ENCODE assay signal across 7 mouse cellular contexts in the genomic region with DNA sequence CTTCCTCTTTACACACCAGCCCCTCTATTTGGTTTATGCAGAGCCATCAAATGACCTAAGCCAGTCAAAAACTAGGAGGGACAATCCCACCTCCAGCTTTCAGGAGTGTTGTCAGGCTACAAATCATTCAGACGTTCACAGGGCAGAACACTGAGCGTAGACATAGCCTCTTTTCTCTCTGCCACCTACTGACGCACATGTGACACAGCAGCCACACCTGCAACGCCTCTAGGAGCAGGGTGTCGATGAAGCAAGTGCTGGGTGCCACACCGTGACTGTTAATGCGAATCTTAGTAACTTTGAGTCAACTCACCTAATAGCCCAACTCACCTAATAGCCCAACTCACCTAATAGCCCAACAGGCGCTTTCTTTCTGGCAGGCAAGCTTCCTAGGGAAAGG. TPM values are rescaled to one million over a fixed set of nuclear protein-coding genes. Genes with fewer than 3 reads are reported as not detected.
A peak's percentile ranks its signal among the peaks of the same experiment; 100 is the strongest.
DNase-seq lines count a peak whose midpoint lies in the region; ATAC-seq lines count a peak whose summit lies in the region.

No protein-coding gene starts in this region.

- 8% methylated on average over 8 of the region's 8 CpGs for WGBS in forebrain, embryonic 11.5 days
- WGBS in intestine, embryonic 15.5 days, result 3% methylated on average over 8 of the region's 8 CpGs

- no peak overlapping the region for H3K27ac ChIP-seq in forebrain, embryonic 11.5 days (ENCODE audit: low read depth, low read length)
- no peak overlapping the region for H3K27ac ChIP-seq in intestine, embryonic 15.5 days

- no peaks in the 10 kb centered on the region for H3K9me3 ChIP-seq in forebrain, embryonic 11.5 days (ENCODE audit: control insufficient read depth, low read length)
- H3K9me3 ChIP-seq in intestine, embryonic 15.5 days, result no peaks in the 10 kb centered on the region

- peak; percentile 45 for DNase-seq in MEL-GATA-1-ER (ENCODE audit: extremely low read depth, low read depth)
- peak; percentile 59 for DNase-seq in forebrain, embryonic 11.5 days (ENCODE audit: low spot score)
- peak; percentile 61 to 75 for DNase-seq in lung, adult 18-20 months
- DNase-seq in gastrocnemius, postnatal 14 days, result no peak

- H3K4me3 ChIP-seq in forebrain, embryonic 11.5 days (ENCODE audit: low read depth, low read length), result peak overlapping the region; percentile 98
- peak overlapping the region; percentile 74 for H3K4me3 ChIP-seq in intestine, embryonic 15.5 days (replicated peaks)

- H3K27me3 ChIP-seq in forebrain, embryonic 11.5 days (ENCODE audit: control insufficient read depth, insufficient read depth, low read length), result no peaks in the 10 kb centered on the region
- H3K27me3 ChIP-seq in intestine, embryonic 15.5 days (replicated peaks), result no peaks in the 10 kb centered on the region

- H3K9ac ChIP-seq in forebrain, embryonic 11.5 days (ENCODE audit: low read length), result peak overlapping the region; percentile 98
- H3K9ac ChIP-seq in intestine, embryonic 15.5 days, result peak overlapping the region; percentile 87

- H3K4me2 ChIP-seq in forebrain, embryonic 11.5 days (ENCODE audit: low read depth, low read length, severe bottlenecking), result peak overlapping the region; percentile 74
- peak overlapping the region; percentile 79 for H3K4me2 ChIP-seq in intestine, embryonic 15.5 days (replicated peaks)

- peaks cover 16% of the 10 kb centered on the region; the same call in 1 of the 2 replicates for H3K4me1 ChIP-seq in forebrain, embryonic 11.5 days (replicated peaks; ENCODE audit: control insufficient read depth, insufficient read depth, low read length)
- H3K4me1 ChIP-seq in intestine, embryonic 15.5 days (replicated peaks), result peaks cover 25% of the 10 kb centered on the region

- H3K36me3 ChIP-seq in forebrain, embryonic 11.5 days (ENCODE audit: control insufficient read depth, insufficient read depth, low read length), result peaks cover 15% of the 10 kb centered on the region
- peaks cover 30% of the 10 kb centered on the region for H3K36me3 ChIP-seq in intestine, embryonic 15.5 days

- ATAC-seq in CD4-positive, CD25-positive, alpha-beta regulatory T cell, adult 4 months, result peak; percentile 60
- no peak for ATAC-seq in forebrain, embryonic 11.5 days (replicated peaks; ENCODE audit: low FRiP score)
- peak; percentile 65 for ATAC-seq in intestine, embryonic 15.5 days
- peak; percentile 47; the same call in 1 of the 2 replicates for ATAC-seq in neutrophil, adult 5-6 weeks (ENCODE audit: extremely low read depth, insufficient number of reproducible peaks, low FRiP score, poor library complexity, severe bottlenecking)

- intact Hi-C loops in gastrocnemius, postnatal 14 days (cut with DNase I; ENCODE audit: low total_unique reads), result loop anchor here (5.0 kb wide), 1 partner anchor 42 kb away; no protein-coding TSS in a partner anchor

RNA-seq across cellular contexts. Expression of a gene that starts 10.8 kb away (rescaled TPM):
- polyA plus RNA-seq in CD4-positive, CD25-positive, alpha-beta regulatory T cell, adult 4 months (2017; shearing (Covaris generic)), result 1 to 10 TPM; 1.5 to 2.6 TPM
- 49.8 and 63.8 TPM in 2 replicates for polyA plus RNA-seq in forebrain, embryonic 11.5 days (2014; fragmentation: Nextera tagmentation; extraction: Ambion mirVana)
- polyA plus RNA-seq in intestine, embryonic 15.5 days (2015; fragmentation: Nextera tagmentation; extraction: Ambion mirVana), result 31.1 and 32.6 TPM in 2 replicates
- total RNA-seq in neutrophil, adult 5-6 weeks (2017), result not detected in 2 replicates
- 1 to 10 TPM; 1.4 to 3.1 TPM for total RNA-seq in gastrocnemius, postnatal 14 days (2021)

RNA-seq across cellular contexts. Expression of a gene that starts 32.0 kb away (rescaled TPM):
- polyA plus RNA-seq in CD4-positive, CD25-positive, alpha-beta regulatory T cell, adult 4 months (2017; shearing (Covaris generic)), result under 1 TPM in 1 of 2 experiments, not detected in 1; 0.92 TPM
- polyA plus RNA-seq in forebrain, embryonic 11.5 days (2014; fragmentation: Nextera tagmentation; extraction: Ambion mirVana), result not detected in 2 replicates
- not detected in 2 replicates for polyA plus RNA-seq in intestine, embryonic 15.5 days (2015; fragmentation: Nextera tagmentation; extraction: Ambion mirVana)
- 1.2 and 1.7 TPM in 2 replicates for total RNA-seq in neutrophil, adult 5-6 weeks (2017)
- not detected for total RNA-seq in gastrocnemius, postnatal 14 days (2021)

RNA-seq across cellular contexts. Expression of a gene that starts 34.9 kb away (rescaled TPM):
- polyA plus RNA-seq in CD4-positive, CD25-positive, alpha-beta regulatory T cell, adult 4 months (2017; shearing (Covaris generic)), result 1 to 10 TPM; 5.8 to 7.7 TPM
- 6.0 and 8.9 TPM in 2 replicates for polyA plus RNA-seq in forebrain, embryonic 11.5 days (2014; fragmentation: Nextera tagmentation; extraction: Ambion mirVana)
- 79.9 and 90.3 TPM in 2 replicates for polyA plus RNA-seq in intestine, embryonic 15.5 days (2015; fragmentation: Nextera tagmentation; extraction: Ambion mirVana)
- total RNA-seq in neutrophil, adult 5-6 weeks (2017), result 40.4 and 43.6 TPM in 2 replicates
- total RNA-seq in gastrocnemius, postnatal 14 days (2021), result 1 to 10 TPM; 4.9 to 6.3 TPM

RNA-seq across cellular contexts. Expression of a gene that starts 52.6 kb away (rescaled TPM):
- not detected for polyA plus RNA-seq in CD4-positive, CD25-positive, alpha-beta regulatory T cell, adult 4 months (2017; shearing (Covaris generic))
- not detected in 2 replicates for polyA plus RNA-seq in forebrain, embryonic 11.5 days (2014; fragmentation: Nextera tagmentation; extraction: Ambion mirVana)
- not detected in 2 replicates for polyA plus RNA-seq in intestine, embryonic 15.5 days (2015; fragmentation: Nextera tagmentation; extraction: Ambion mirVana)
- total RNA-seq in neutrophil, adult 5-6 weeks (2017), result not detected in 2 replicates
- not detected for total RNA-seq in gastrocnemius, postnatal 14 days (2021)

RNA-seq across cellular contexts. Expression of a gene that starts 59.3 kb away (rescaled TPM):
- not detected for polyA plus RNA-seq in CD4-positive, CD25-positive, alpha-beta regulatory T cell, adult 4 months (2017; shearing (Covaris generic))
- polyA plus RNA-seq in forebrain, embryonic 11.5 days (2014; fragmentation: Nextera tagmentation; extraction: Ambion mirVana), result 58.4 and 63.7 TPM in 2 replicates
- polyA plus RNA-seq in intestine, embryonic 15.5 days (2015; fragmentation: Nextera tagmentation; extraction: Ambion mirVana), result 113 and 124 TPM in 2 replicates
- total RNA-seq in neutrophil, adult 5-6 weeks (2017), result 0.58 TPM in 1 of 2 replicates, not detected in the other
- 100 to 1,000 TPM in 1 of 2 experiments, 10 to 100 TPM in 1; 64.1 to 106 TPM for total RNA-seq in gastrocnemius, postnatal 14 days (2021)
